Mouse (Mus musculus) myocyte (in vitro differentiated cells): Measurements from ENCODE around the gene Slmap.

ENCODE experiments used
- CEBPB ChIP-seq: IDR thresholded peaks from 2 replicates; pipeline ENCODE4 v1.6.1; 2011; ENCODE audit warnings: mild to moderate bottlenecking, moderate library complexity; ENCODE audit not compliant: poor library complexity, insufficient read depth, severe bottlenecking
- E2F4 ChIP-seq: IDR thresholded peaks from one replicate; pipeline ENCODE4 v1.6.1; 2011; ENCODE audit warnings: mild to moderate bottlenecking, control low read depth, moderate library complexity; ENCODE audit not compliant: insufficient read depth
- MAX ChIP-seq: IDR thresholded peaks from one replicate; pipeline ENCODE4 v1.6.1; 2011; ENCODE audit warnings: low read depth, mild to moderate bottlenecking, control low read depth
- MYOD1 ChIP-seq, 3 experiments: IDR thresholded peaks; one replicate each; pipeline ENCODE4 v1.6.1; 2011; ENCODE audit warnings: control low read depth in 2 of 3, low read depth in 2 of 3, mild to moderate bottlenecking in 2 of 3, moderate library complexity in 1 of 3; ENCODE audit not compliant: insufficient read length in 2 of 3, control insufficient read depth in 1 of 3
- POLR2A ChIP-seq: IDR thresholded peaks from one replicate; pipeline ENCODE4 v1.6.1; 2011; ENCODE audit warnings: low read depth, mild to moderate bottlenecking, control low read depth, moderate library complexity; ENCODE audit not compliant: insufficient read length
- POLR2AphosphoS2 ChIP-seq: IDR thresholded peaks from one replicate; pipeline ENCODE4 v1.6.1; 2011; ENCODE audit warnings: low read depth, control low read depth; ENCODE audit not compliant: insufficient read length
- SRF ChIP-seq: IDR thresholded peaks from one replicate; pipeline ENCODE4 v1.6.1; 2011; ENCODE audit warnings: low read depth; ENCODE audit not compliant: control insufficient read depth, insufficient read length
- TCF12 ChIP-seq: IDR thresholded peaks from one replicate; pipeline ENCODE4 v1.6.1; 2011; ENCODE audit warnings: mild to moderate bottlenecking, control low read depth; ENCODE audit not compliant: poor library complexity, insufficient read depth, severe bottlenecking
- TCF3 ChIP-seq: IDR thresholded peaks from one replicate; pipeline ENCODE4 v1.6.1; 2011; ENCODE audit warnings: low read depth, control low read depth; ENCODE audit not compliant: insufficient read length
- USF1 ChIP-seq: IDR thresholded peaks from one replicate; pipeline ENCODE4 v1.6.1; 2011; ENCODE audit warnings: low read depth, mild to moderate bottlenecking, control low read depth, moderate library complexity

- TF ChIP-seq MYOD1 (IDR thresholded peaks at IDR 0.05; ENCODE audit: control insufficient read depth in 1 of 3, insufficient read length in 2 of 3, low read depth in 2 of 3) (no peak), POLR2A (no peak), TCF12 (no peak), POLR2AphosphoS2 (no peak), E2F4 (no peak), USF1 (no peak), CEBPB (no peak), MAX (no peak), SRF (no peak), TCF3 (no peak)
Measured at GRCm38 (mm10) chr14:26552441-26552840, 17.7 kb upstream of the Slmap start.
